Mouse (Mus musculus): ENCODE data around the gene Cdc14a. TPM values are rescaled to one million over a fixed set of nuclear protein-coding genes. Genes with fewer than 3 reads are reported as not detected.

Cdc14a gene
- polyA plus RNA-seq, 1 experiment from 2014 or later: 8.7 TPM

- Histone ChIP-seq H3K9ac (ENCODE audit: low read length) (no peak overlapping the region), H3K4me2 (ENCODE audit: low read depth, low read length) (no peak overlapping the region), H3K4me3 (replicated peaks; ENCODE audit: low read length) (no peak overlapping the region), H3K36me3 (ENCODE audit: control insufficient read depth, insufficient read depth, low read length) (peaks cover 6% of the 10 kb centered on the region; the same call in 1 of the 2 replicates), H3K9me3 (replicated peaks; ENCODE audit: control insufficient read depth, low read length) (no peaks in the 10 kb centered on the region), H3K27ac (ENCODE audit: low read length) (no peak overlapping the region), H3K27me3 (ENCODE audit: control insufficient read depth, insufficient read depth, low read length) (no peaks in the 10 kb centered on the region), H3K4me1 (ENCODE audit: control insufficient read depth, insufficient read depth, low read length) (no peaks in the 10 kb centered on the region)
- ATAC-seq (ENCODE audit: insufficient read depth, low FRiP score): no peak
- 88% methylated on average over 2 of the region's 2 CpGs for WGBS
These were observed 112.7 kb downstream of the Cdc14a start for GRCm38 (mm10) chr3:116311173-116311572.

- 93% methylated on average over 4 of the region's 4 CpGs for WGBS
- Histone ChIP-seq H3K27me3 (ENCODE audit: control insufficient read depth, insufficient read depth, low read length) (no peaks in the 10 kb centered on the region), H3K27ac (ENCODE audit: low read length) (no peak overlapping the region), H3K9ac (ENCODE audit: low read length) (no peak overlapping the region), H3K4me1 (ENCODE audit: control insufficient read depth, insufficient read depth, low read length) (no peaks in the 10 kb centered on the region), H3K9me3 (replicated peaks; ENCODE audit: control insufficient read depth, low read length) (no peaks in the 10 kb centered on the region), H3K4me3 (replicated peaks; ENCODE audit: low read length) (no peak overlapping the region), H3K36me3 (ENCODE audit: control insufficient read depth, insufficient read depth, low read length) (peaks cover 6% of the 10 kb centered on the region; the same call in 1 of the 2 replicates), H3K4me2 (ENCODE audit: low read depth, low read length) (no peak overlapping the region)
- ATAC-seq (ENCODE audit: insufficient read depth, low FRiP score): no peak
These were observed 113.2 kb downstream of the Cdc14a start for GRCm38 (mm10) chr3:116310672-116311071.

GRCm38 (mm10) chr3:116310033-116310432 lies 113.8 kb downstream of the Cdc14a start:
- H3K27me3 ChIP-seq (ENCODE audit: control insufficient read depth, insufficient read depth, low read length): no peaks in the 10 kb centered on the region
- 92% methylated on average over 10 of the region's 10 CpGs for WGBS
- H3K9me3 ChIP-seq (replicated peaks; ENCODE audit: control insufficient read depth, low read length): no peaks in the 10 kb centered on the region
- H3K4me1 ChIP-seq (ENCODE audit: control insufficient read depth, insufficient read depth, low read length): no peaks in the 10 kb centered on the region
- peaks cover 6% of the 10 kb centered on the region; the same call in 1 of the 2 replicates for H3K36me3 ChIP-seq (ENCODE audit: control insufficient read depth, insufficient read depth, low read length)
- H3K4me2 ChIP-seq (ENCODE audit: low read depth, low read length): no peak overlapping the region
- H3K9ac ChIP-seq (ENCODE audit: low read length): no peak overlapping the region
- no peak for ATAC-seq (ENCODE audit: insufficient read depth, low FRiP score)
- H3K4me3 ChIP-seq (replicated peaks; ENCODE audit: low read length): no peak overlapping the region
- no peak overlapping the region for H3K27ac ChIP-seq (ENCODE audit: low read length)

- H3K4me3 ChIP-seq (replicated peaks; ENCODE audit: low read length): no peak overlapping the region
- H3K4me1 ChIP-seq (ENCODE audit: control insufficient read depth, insufficient read depth, low read length): no peaks in the 10 kb centered on the region
- no peaks in the 10 kb centered on the region for H3K9me3 ChIP-seq (replicated peaks; ENCODE audit: control insufficient read depth, low read length)
- 77% methylated on average over 18 of the region's 18 CpGs for WGBS
- no peak overlapping the region for H3K9ac ChIP-seq (ENCODE audit: low read length)
- no peaks in the 10 kb centered on the region for H3K27me3 ChIP-seq (ENCODE audit: control insufficient read depth, insufficient read depth, low read length)
- ATAC-seq (ENCODE audit: insufficient read depth, low FRiP score): no peak
- no peak overlapping the region for H3K27ac ChIP-seq (ENCODE audit: low read length)
- no peaks in the 10 kb centered on the region; the same call in 1 of the 2 replicates for H3K36me3 ChIP-seq (ENCODE audit: control insufficient read depth, insufficient read depth, low read length)
- H3K4me2 ChIP-seq (ENCODE audit: low read depth, low read length): no peak overlapping the region
These were observed 118.8 kb downstream of the Cdc14a start for GRCm38 (mm10) chr3:116304800-116305753.

GRCm38 (mm10) chr3:116302581-116302980 lies 121.3 kb downstream of the Cdc14a start:
- ATAC-seq (ENCODE audit: insufficient read depth, low FRiP score): no peak
- Histone ChIP-seq H3K36me3 (ENCODE audit: control insufficient read depth, insufficient read depth, low read length) (no peaks in the 10 kb centered on the region; the same call in 1 of the 2 replicates), H3K4me1 (ENCODE audit: control insufficient read depth, insufficient read depth, low read length) (no peaks in the 10 kb centered on the region), H3K4me2 (ENCODE audit: low read depth, low read length) (no peak overlapping the region), H3K9ac (ENCODE audit: low read length) (no peak overlapping the region), H3K27me3 (ENCODE audit: control insufficient read depth, insufficient read depth, low read length) (no peaks in the 10 kb centered on the region), H3K9me3 (replicated peaks; ENCODE audit: control insufficient read depth, low read length) (no peaks in the 10 kb centered on the region), H3K4me3 (replicated peaks; ENCODE audit: low read length) (no peak overlapping the region), H3K27ac (ENCODE audit: low read length) (no peak overlapping the region)
- 95% methylated on average over 7 of the region's 7 CpGs for WGBS

- no peak overlapping the region for H3K9ac ChIP-seq (ENCODE audit: low read length)
- no peak for ATAC-seq (ENCODE audit: insufficient read depth, low FRiP score)
- H3K4me1 ChIP-seq (ENCODE audit: control insufficient read depth, insufficient read depth, low read length): no peaks in the 10 kb centered on the region
- no peak overlapping the region for H3K27ac ChIP-seq (ENCODE audit: low read length)
- no peak overlapping the region for H3K4me2 ChIP-seq (ENCODE audit: low read depth, low read length)
- no peaks in the 10 kb centered on the region; the same call in 1 of the 2 replicates for H3K36me3 ChIP-seq (ENCODE audit: control insufficient read depth, insufficient read depth, low read length)
- no peak overlapping the region for H3K4me3 ChIP-seq (replicated peaks; ENCODE audit: low read length)
- WGBS: 61% methylated on average over 6 of the region's 6 CpGs
- H3K27me3 ChIP-seq (ENCODE audit: control insufficient read depth, insufficient read depth, low read length): no peaks in the 10 kb centered on the region
- H3K9me3 ChIP-seq (replicated peaks; ENCODE audit: control insufficient read depth, low read length): no peaks in the 10 kb centered on the region
These were observed 122.1 kb downstream of the Cdc14a start for GRCm38 (mm10) chr3:116301754-116302153.

GRCm38 (mm10) chr3:116298727-116299126 lies 125.1 kb downstream of the Cdc14a start:
- Histone ChIP-seq H3K9me3 (replicated peaks; ENCODE audit: control insufficient read depth, low read length) (no peaks in the 10 kb centered on the region), H3K9ac (ENCODE audit: low read length) (no peak overlapping the region), H3K4me3 (replicated peaks; ENCODE audit: low read length) (no peak overlapping the region), H3K36me3 (ENCODE audit: control insufficient read depth, insufficient read depth, low read length) (peaks cover 3% of the 10 kb centered on the region; the same call in 1 of the 2 replicates), H3K27ac (ENCODE audit: low read length) (no peak overlapping the region), H3K4me1 (ENCODE audit: control insufficient read depth, insufficient read depth, low read length) (no peaks in the 10 kb centered on the region), H3K27me3 (ENCODE audit: control insufficient read depth, insufficient read depth, low read length) (no peaks in the 10 kb centered on the region), H3K4me2 (ENCODE audit: low read depth, low read length) (no peak overlapping the region)
- 71% methylated on average over 10 of the region's 10 CpGs for WGBS
- peak; percentile 58; the same call in 1 of the 2 replicates for ATAC-seq (ENCODE audit: insufficient read depth, low FRiP score)

GRCm38 (mm10) chr3:116298003-116298402 lies 125.8 kb downstream of the Cdc14a start:
- H3K9me3 ChIP-seq (replicated peaks; ENCODE audit: control insufficient read depth, low read length): no peaks in the 10 kb centered on the region
- WGBS: 79% methylated on average over 8 of the region's 8 CpGs
- no peaks in the 10 kb centered on the region for H3K4me1 ChIP-seq (ENCODE audit: control insufficient read depth, insufficient read depth, low read length)
- no peak overlapping the region for H3K4me3 ChIP-seq (replicated peaks; ENCODE audit: low read length)
- no peak overlapping the region for H3K4me2 ChIP-seq (ENCODE audit: low read depth, low read length)
- no peak for ATAC-seq (ENCODE audit: insufficient read depth, low FRiP score)
- peaks cover 7% of the 10 kb centered on the region for H3K36me3 ChIP-seq (ENCODE audit: control insufficient read depth, insufficient read depth, low read length)
- H3K27ac ChIP-seq (ENCODE audit: low read length): peak overlapping the region; percentile 17; the same call in 1 of the 2 replicates
- no peaks in the 10 kb centered on the region for H3K27me3 ChIP-seq (ENCODE audit: control insufficient read depth, insufficient read depth, low read length)
- no peak overlapping the region for H3K9ac ChIP-seq (ENCODE audit: low read length)

GRCm38 (mm10) chr3:116297170-116297569 lies 126.7 kb downstream of the Cdc14a start:
- no peak overlapping the region for H3K27ac ChIP-seq (ENCODE audit: low read length)
- H3K27me3 ChIP-seq (ENCODE audit: control insufficient read depth, insufficient read depth, low read length): no peaks in the 10 kb centered on the region
- peaks cover 7% of the 10 kb centered on the region for H3K36me3 ChIP-seq (ENCODE audit: control insufficient read depth, insufficient read depth, low read length)
- no peaks in the 10 kb centered on the region for H3K9me3 ChIP-seq (replicated peaks; ENCODE audit: control insufficient read depth, low read length)
- WGBS: 92% methylated on average over 7 of the region's 7 CpGs
- H3K4me2 ChIP-seq (ENCODE audit: low read depth, low read length): no peak overlapping the region
- no peak overlapping the region for H3K4me3 ChIP-seq (replicated peaks; ENCODE audit: low read length)
- H3K4me1 ChIP-seq (ENCODE audit: control insufficient read depth, insufficient read depth, low read length): no peaks in the 10 kb centered on the region
- H3K9ac ChIP-seq (ENCODE audit: low read length): no peak overlapping the region
- ATAC-seq (ENCODE audit: insufficient read depth, low FRiP score): no peak
